ENCODE assay signal across 17 mouse cellular contexts in the genomic region with DNA sequence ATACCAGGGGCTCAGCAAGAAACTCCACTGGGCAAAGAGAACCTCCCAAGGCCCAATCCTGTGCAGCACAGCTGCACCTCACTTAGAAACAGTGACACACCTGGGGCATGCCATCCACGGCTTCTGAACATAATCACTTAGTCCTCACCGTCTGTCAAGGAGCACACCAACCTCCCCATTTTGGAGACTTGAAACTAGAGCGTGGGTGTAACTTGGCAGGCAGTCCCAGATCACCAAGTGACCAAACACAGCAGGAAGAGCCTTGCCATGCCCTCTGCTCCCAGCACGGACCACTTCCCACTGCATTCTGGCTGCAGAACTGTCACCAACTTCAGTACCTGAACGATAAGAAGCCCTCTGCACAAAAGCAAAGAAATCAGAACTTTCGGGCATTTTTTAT. TPM values are rescaled to one million over a fixed set of nuclear protein-coding genes. Genes with fewer than 3 reads are reported as not detected.
DNase-seq lines count a peak whose midpoint lies in the region; ATAC-seq and TF ChIP-seq lines count a peak whose summit lies in the region.
"Had no signal": no experiment of that assay in that cellular context is flagged by ENCODE, and none has a peak within 500 bp of the region (broad histone marks: within the 10 kb centered on the region; RNA-seq: fewer than 3 reads in every experiment).

No protein-coding gene starts in this region.

- no peaks in the 10 kb centered on the region for H3K27me3 ChIP-seq in heart, embryonic 14.5 days (ENCODE audit: control insufficient read depth, insufficient read depth, low read length)
- no peaks in the 10 kb centered on the region; the same call in 1 of the 2 replicates for H3K27me3 ChIP-seq in cerebellum, adult 2 months (ENCODE audit: control insufficient read depth, insufficient read depth, low read length)
- no peaks in the 10 kb centered on the region for H3K27me3 ChIP-seq in heart, postnatal 0 days (ENCODE audit: control insufficient read depth, insufficient read depth, low read length)
- no peaks in the 10 kb centered on the region for H3K27me3 ChIP-seq in neural tube, embryonic 15.5 days (replicated peaks)
- H3K27me3 ChIP-seq: embryonic facial prominence, embryonic 12.5 days; limb, embryonic 15.5 days; midbrain, embryonic 15.5 days had no signal

- H3K9ac ChIP-seq in heart, embryonic 14.5 days (ENCODE audit: low read length) = peak overlapping the region; percentile 63
- H3K9ac ChIP-seq in heart, postnatal 0 days (replicated peaks; ENCODE audit: low read depth, low read length) = no peak overlapping the region
- no peak overlapping the region for H3K9ac ChIP-seq in neural tube, embryonic 15.5 days (replicated peaks)
- H3K9ac ChIP-seq: embryonic facial prominence, embryonic 12.5 days; limb, embryonic 15.5 days; midbrain, embryonic 15.5 days had no signal

- TF ChIP-seq CTCF in cerebellum, adult 2 months (IDR thresholded peaks at IDR 0.05; ENCODE audit: borderline replicate concordance, insufficient read depth, low read depth, low read length) = no peak
- TF ChIP-seq CTCF in heart, postnatal 0 days (IDR thresholded peaks at IDR 0.05; ENCODE audit: low read depth) = no peak

- H3K4me3 ChIP-seq in heart, embryonic 14.5 days (ENCODE audit: control insufficient read depth in 1 of 2, insufficient read depth in 1 of 2, low read depth in 1 of 2, low read length in 2 of 2) = peak overlapping the region in 1 of 2 experiments; percentile 2; a peak in 1 of 4 replicates
- no peak overlapping the region for H3K4me3 ChIP-seq in cerebellum, adult 2 months (replicated peaks; ENCODE audit: insufficient read depth, low read depth, low read length)
- H3K4me3 ChIP-seq in heart, postnatal 0 days (ENCODE audit: low read depth, low read length) = no peak overlapping the region
- H3K4me3 ChIP-seq in neural tube, embryonic 15.5 days (replicated peaks) = no peak overlapping the region
- H3K4me3 ChIP-seq: embryonic facial prominence, embryonic 12.5 days; limb, embryonic 15.5 days; midbrain, embryonic 15.5 days had no signal

- TF ChIP-seq EP300 in heart, postnatal 0 days (IDR thresholded peaks at IDR 0.05; ENCODE audit: low read depth) = no peak

- H3K27ac ChIP-seq in heart, embryonic 14.5 days (replicated peaks in 1 of 2; ENCODE audit: control insufficient read depth in 1 of 2, insufficient read depth in 1 of 2, low read depth in 2 of 2, low read length in 2 of 2) = peak overlapping the region; percentile 58 to 89
- peak overlapping the region; percentile 84 for H3K27ac ChIP-seq in cerebellum, adult 2 months (ENCODE audit: insufficient read depth, low read length)
- H3K27ac ChIP-seq in heart, postnatal 0 days (ENCODE audit: low read depth) = peak overlapping the region; percentile 87
- no peak overlapping the region for H3K27ac ChIP-seq in neural tube, embryonic 15.5 days (replicated peaks)
- H3K27ac ChIP-seq: embryonic facial prominence, embryonic 12.5 days; midbrain, embryonic 15.5 days had no signal

- peak overlapping the region; percentile 67 for H3K4me2 ChIP-seq in heart, embryonic 14.5 days (ENCODE audit: low read length)
- H3K4me2 ChIP-seq in heart, postnatal 0 days (ENCODE audit: low read depth, low read length) = no peak overlapping the region
- no peak overlapping the region for H3K4me2 ChIP-seq in neural tube, embryonic 15.5 days
- H3K4me2 ChIP-seq: embryonic facial prominence, embryonic 12.5 days; limb, embryonic 15.5 days; midbrain, embryonic 15.5 days had no signal

- no peak for TF ChIP-seq POLR2A in cerebellum, adult 2 months (IDR thresholded peaks at IDR 0.05; ENCODE audit: borderline replicate concordance, insufficient read depth, low read length)

- H3K9me3 ChIP-seq in heart, embryonic 14.5 days (ENCODE audit: control insufficient read depth, low read length) = no peaks in the 10 kb centered on the region
- no peaks in the 10 kb centered on the region for H3K9me3 ChIP-seq in heart, postnatal 0 days (replicated peaks; ENCODE audit: control insufficient read depth, low read length)
- no peaks in the 10 kb centered on the region for H3K9me3 ChIP-seq in neural tube, embryonic 15.5 days (replicated peaks)
- H3K9me3 ChIP-seq: embryonic facial prominence, embryonic 12.5 days; limb, embryonic 15.5 days; midbrain, embryonic 15.5 days had no signal

- no peak for ATAC-seq in heart, embryonic 14.5 days (ENCODE audit: insufficient number of reproducible peaks, insufficient read depth, low FRiP score, low read depth)
- no peak for ATAC-seq in heart, postnatal 0 days (ENCODE audit: insufficient read depth, low read depth)
- ATAC-seq in neural tube, embryonic 15.5 days (ENCODE audit: low FRiP score) = no peak
- ATAC-seq: midbrain, embryonic 15.5 days had no signal

- 29% methylated on average over 6 of the region's 6 CpGs for WGBS in heart, embryonic 14.5 days
- 31% methylated on average over 6 of the region's 6 CpGs for WGBS in cerebellum, adult 2 months
- 27% methylated on average over 6 of the region's 6 CpGs for WGBS in heart, postnatal 0 days
- WGBS in neural tube, embryonic 15.5 days = 88% methylated on average over 6 of the region's 6 CpGs

- peak; percentile 48 for DNase-seq in gastrocnemius, adult 18-20 months (ENCODE audit: low spot score)
- DNase-seq in gastrocnemius, postnatal 25 days = no peak
- no peak for DNase-seq in heart, adult 9 months (ENCODE audit: low spot score in 2 of 2)
- DNase-seq in cerebellum, adult 2 months = peak; percentile 57 to 71
- peak; percentile 28 for DNase-seq in heart, postnatal 0 days (ENCODE audit: low spot score)
- DNase-seq in embryo, embryonic 10 days (ENCODE audit: low spot score) = no peak
- DNase-seq: adrenal gland, adult 8-10 months; kidney, adult 2 months; kidney, postnatal 36 days; layer of hippocampus, adult 9-11 months; lung, adult 18-20 months; thymus, adult 18-20 months had no signal

- H3K36me3 ChIP-seq in heart, embryonic 14.5 days (ENCODE audit: control insufficient read depth, insufficient read depth, low read length) = peaks cover 81% of the 10 kb centered on the region
- H3K36me3 ChIP-seq in heart, postnatal 0 days (replicated peaks; ENCODE audit: control insufficient read depth, insufficient read depth, low read length) = peaks cover 27% of the 10 kb centered on the region
- no peaks in the 10 kb centered on the region for H3K36me3 ChIP-seq in neural tube, embryonic 15.5 days
- H3K36me3 ChIP-seq: midbrain, embryonic 15.5 days had no signal

- peaks cover 63 to 96% of the 10 kb centered on the region in 2 experiments for H3K4me1 ChIP-seq in heart, embryonic 14.5 days (ENCODE audit: control insufficient read depth in 2 of 2, insufficient read depth in 2 of 2, low read length in 2 of 2)
- H3K4me1 ChIP-seq in cerebellum, adult 2 months (ENCODE audit: control insufficient read depth, insufficient read depth, low read length) = peaks cover 58% of the 10 kb centered on the region
- peaks cover 86% of the 10 kb centered on the region for H3K4me1 ChIP-seq in heart, postnatal 0 days (ENCODE audit: control insufficient read depth, insufficient read depth)
- H3K4me1 ChIP-seq in neural tube, embryonic 15.5 days = peaks cover 49% of the 10 kb centered on the region
- H3K4me1 ChIP-seq: midbrain, embryonic 15.5 days had no signal

RNA-seq across cellular contexts. Expression of a gene that starts 12.3 kb away (rescaled TPM):
- total RNA-seq in gastrocnemius, adult 18-20 months (2021) = 10 to 100 TPM; 42.4 to 43.3 TPM
- 10 to 100 TPM; 44.6 to 45.8 TPM for total RNA-seq in gastrocnemius, postnatal 25 days (2021)
- 196 and 201 TPM in 2 replicates for polyA plus RNA-seq in heart, embryonic 14.5 days (2014; fragmentation: Nextera tagmentation; extraction: Ambion mirVana)
- polyA plus RNA-seq in cerebellum, adult 2 months (2012; rRNA removed) = 18.1 and 19.7 TPM in 2 replicates
- total RNA-seq in heart, postnatal 0 days (2014; rRNA removed; ENCODE audit: low replicate concordance) = 424 and 484 TPM in 2 replicates
- polyA plus RNA-seq in heart, postnatal 0 days (2015; fragmentation: Nextera tagmentation; extraction: Ambion mirVana) = 52.2 and 59.9 TPM in 2 replicates
- 10.1 and 12.6 TPM in 2 replicates for polyA plus RNA-seq in neural tube, embryonic 15.5 days (2015; fragmentation: Nextera tagmentation; extraction: Ambion mirVana)

Comparison
In these comparisons a context has a peak if more than half of its experiments do, and no peak if none do; other contexts are left out.
1. DNase-seq: peak in gastrocnemius, adult 18-20 months (single experiment), cerebellum, adult 2 months (2 of 2) and heart, postnatal 0 days (single experiment); none in gastrocnemius, postnatal 25 days (single experiment), heart, adult 9 months (0 of 2) and embryo, embryonic 10 days (single experiment).